Mouse (Mus musculus): ENCODE data around the gene Serpina7.

DNA sequence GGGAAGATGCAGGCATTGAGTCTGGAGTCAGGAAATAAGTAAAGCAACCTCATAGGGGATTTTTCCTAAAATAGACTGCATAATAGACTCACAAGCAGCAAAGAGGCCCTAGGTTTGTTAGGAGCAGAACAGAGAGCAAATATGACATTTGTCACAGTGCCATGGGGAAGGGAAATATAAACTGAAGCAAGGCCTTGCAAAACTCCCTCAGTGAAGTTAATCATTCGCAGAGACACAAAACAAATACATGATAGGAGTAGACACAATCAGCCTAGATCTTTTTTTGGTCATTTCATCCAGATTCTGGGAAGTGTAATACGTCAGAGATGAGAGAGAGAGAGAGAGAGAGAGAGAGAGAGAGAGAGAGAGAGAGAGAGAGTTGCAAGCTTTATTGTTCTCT, 45.7 kb downstream of the Serpina7 start:
- no peak for TF ChIP-seq CTCF (IDR thresholded peaks at IDR 0.05; ENCODE audit: borderline replicate concordance, insufficient read depth, low read length)
- no peak for TF ChIP-seq POLR2A (IDR thresholded peaks at IDR 0.05; ENCODE audit: low read depth, low read length)
